Mouse (Mus musculus) hindbrain, embryonic 14.5 days (tissue): ENCODE data around the gene Ntsr1. TPM values are rescaled to one million over a fixed set of nuclear protein-coding genes. Genes with fewer than 3 reads are reported as not detected.

Experiments used
- ATAC-seq: fragments of 200-750 bp; cut with Nextera tagmentation; 2 replicates; pipeline ENCODE4 v1.8.0; 2017; ENCODE audit warnings: moderate number of reproducible peaks, mild to moderate bottlenecking, moderate TSS enrichment, moderate library complexity; ENCODE audit not compliant: low FRiP score
- DNase-seq: peaks from one replicate; pipeline ENCODE4 v3.0.0-alpha.2; 2015; ENCODE audit warnings: low spot score
- H3K27ac ChIP-seq: fragments of 300-500 bp; sonication (generic); 2 replicates; pipeline ENCODE4 v1.5.1; 2014; ENCODE audit warnings: mild to moderate bottlenecking, moderate library complexity
- H3K27me3 ChIP-seq: fragments of 300-500 bp; sonication (generic); 2 replicates; pipeline ENCODE4 v1.6.1; 2014; ENCODE audit warnings: mild to moderate bottlenecking, low read length, mixed read lengths; ENCODE audit not compliant: control insufficient read depth, insufficient read depth
- H3K36me3 ChIP-seq: fragments of 300-500 bp; sonication (generic); replicated peaks from 2 replicates; pipeline ENCODE4 v1.6.1; 2014; ENCODE audit not compliant: control insufficient read depth, insufficient read depth
- H3K4me1 ChIP-seq: fragments of 300-500 bp; sonication (generic); replicated peaks from 2 replicates; pipeline ENCODE4 v1.6.1; 2014; ENCODE audit warnings: antibody characterized with exemption, low read length, mixed read lengths; ENCODE audit not compliant: control insufficient read depth, insufficient read depth
- H3K4me2 ChIP-seq: fragments of 300-500 bp; sonication (generic); replicated peaks from 2 replicates; pipeline ENCODE4 v1.6.1; 2014; ENCODE audit warnings: mild to moderate bottlenecking, moderate library complexity
- H3K4me3 ChIP-seq: fragments of 300-500 bp; sonication (generic); replicated peaks from 2 replicates; pipeline ENCODE4 v1.5.1; 2014; ENCODE audit warnings: mild to moderate bottlenecking, low read length
- H3K9ac ChIP-seq: fragments of 300-500 bp; sonication (generic); 2 replicates; pipeline ENCODE4 v1.6.1; 2014
- H3K9me3 ChIP-seq: fragments of 300-500 bp; sonication (generic); 2 replicates; pipeline ENCODE4 v1.6.1; 2016; ENCODE audit warnings: low read length; ENCODE audit not compliant: control insufficient read depth
- WGBS: fragments of 180-500 bp; shearing (Covaris S2); extraction: QIAGEN DNeasy Blood & Tissue Kit; methylation state at CpG from one replicate; pipeline ENCODE4 v1.1.7; 2014; 5-methylcytosine and 5-hydroxymethylcytosine counted together
- polyA plus RNA-seq: library from polyadenylated mRNA; unstranded; fragments of >200 nt; fragmentation: Nextera tagmentation; extraction: Ambion mirVana; gene quantifications from 2 replicates; pipeline ENCODE4 v1.2.1, GENCODE M21; 2014

Gene Ntsr1
- polyA plus RNA-seq, 1 experiment from 2014 or later: 2.5 TPM

DNA sequence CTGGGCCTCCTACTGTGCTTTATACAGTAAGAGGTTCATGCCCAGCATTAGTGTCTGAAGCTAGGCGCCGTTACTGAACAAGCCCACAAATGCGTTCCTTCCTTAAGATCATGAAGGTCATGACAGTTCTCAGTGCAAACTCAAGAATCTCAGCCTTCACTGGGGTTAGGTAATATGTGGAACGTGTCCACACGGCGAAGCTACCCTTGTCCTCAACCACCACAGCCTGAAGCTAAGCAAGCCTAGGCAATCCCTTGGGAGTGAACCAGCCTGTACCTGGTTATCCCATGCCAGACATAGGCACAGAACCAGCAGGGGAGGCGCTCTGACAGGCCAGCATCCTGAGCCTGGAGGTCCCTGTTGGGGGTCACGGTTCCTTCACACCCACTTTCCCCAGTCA lies 30.9 kb upstream of the Ntsr1 start:
- no peak overlapping the region for H3K27ac ChIP-seq
- no peak overlapping the region for H3K4me3 ChIP-seq
- H3K27me3 ChIP-seq: 0 out of 2 replicates have a peak, but pooled peaks cover 3% of the 10 kb centered on the region
- no peaks in the 10 kb centered on the region for H3K4me1 ChIP-seq
- ATAC-seq (no peak), DNase-seq (no peak)
- WGBS: 91% methylated on average over 8 of the region's 8 CpGs
- no peak overlapping the region for H3K4me2 ChIP-seq
- H3K9ac ChIP-seq: no peak overlapping the region
- H3K36me3 ChIP-seq: no peaks in the 10 kb centered on the region
- no peaks in the 10 kb centered on the region for H3K9me3 ChIP-seq

DNA sequence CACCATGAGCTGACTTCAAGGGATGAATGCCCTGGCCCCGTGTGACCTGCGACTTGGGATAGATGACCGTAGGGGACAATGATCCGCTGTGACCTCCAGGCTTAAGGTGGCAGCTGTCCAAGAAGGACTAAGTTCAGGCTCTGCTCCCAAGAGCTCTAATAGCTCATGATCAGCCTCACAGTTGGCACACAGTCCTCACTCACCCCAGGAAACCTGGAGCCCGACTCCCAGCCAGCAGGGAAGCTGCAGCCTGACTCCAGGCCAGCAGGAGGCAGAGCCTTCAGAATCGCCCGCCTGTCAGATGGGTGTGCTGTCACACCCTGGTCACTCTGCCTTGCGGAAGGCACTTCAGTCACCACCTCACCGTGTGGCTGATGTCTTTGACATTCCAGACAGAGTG lies 30.0 kb upstream of the Ntsr1 start:
- Histone ChIP-seq H3K36me3 (no peaks in the 10 kb centered on the region), H3K4me3 (no peak overlapping the region), H3K27ac (no peak overlapping the region), H3K4me1 (no peaks in the 10 kb centered on the region), H3K9me3 (no peaks in the 10 kb centered on the region), H3K9ac (no peak overlapping the region), H3K27me3 (0 out of 2 replicates have a peak, but pooled peaks cover 3% of the 10 kb centered on the region), H3K4me2 (no peak overlapping the region)
- ATAC-seq (no peak), DNase-seq (no peak)
- WGBS: 74% methylated on average over 9 of the region's 9 CpGs

DNA sequence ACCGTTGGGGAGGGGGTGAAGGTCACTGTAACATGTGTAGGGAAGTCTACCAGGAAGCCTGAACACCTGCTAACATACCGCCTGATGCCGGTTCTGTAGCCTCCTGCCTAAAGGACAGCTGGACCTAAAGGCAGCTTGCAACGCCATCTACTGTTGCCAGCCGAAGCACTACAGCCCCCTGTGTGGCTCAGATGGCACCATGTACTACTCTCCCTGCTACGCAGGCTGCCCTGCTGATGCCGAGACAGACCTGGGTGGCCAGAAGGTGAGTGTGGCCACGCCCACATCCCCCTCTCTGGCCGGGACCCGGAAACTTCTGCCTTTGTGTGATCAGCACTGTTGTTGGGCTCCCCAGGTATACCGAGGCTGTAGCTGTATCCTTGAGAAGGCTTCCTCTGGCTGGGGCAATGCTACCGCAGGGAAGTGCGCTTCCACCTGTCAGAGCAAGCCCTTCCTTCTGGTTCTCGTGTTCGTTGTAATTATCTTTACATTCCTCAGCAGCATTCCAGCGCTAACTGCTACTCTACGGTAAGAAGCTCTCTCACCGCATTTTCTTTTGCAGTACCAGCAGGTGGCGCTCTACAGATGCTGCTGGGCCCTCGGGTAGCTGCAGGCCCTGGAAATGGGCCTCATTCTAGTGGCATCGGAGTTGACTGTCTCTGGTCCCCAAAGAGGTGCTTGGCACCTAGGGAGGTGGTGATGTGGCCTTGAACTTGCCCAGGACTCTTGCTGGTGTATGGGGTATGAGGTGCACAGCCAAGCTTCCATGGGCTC lies 27.3 kb upstream of the Ntsr1 start:
- DNase-seq: peak; percentile 57
- Histone ChIP-seq H3K36me3 (no peaks in the 10 kb centered on the region), H3K27me3 (0 out of 2 replicates have a peak, but pooled peaks cover 3% of the 10 kb centered on the region), H3K9me3 (no peaks in the 10 kb centered on the region), H3K4me1 (no peaks in the 10 kb centered on the region), H3K4me3 (no peak overlapping the region), H3K4me2 (no peak overlapping the region), H3K9ac (no peak overlapping the region), H3K27ac (no peak overlapping the region)
- ATAC-seq: peak; percentile 56
- WGBS: 9% methylated on average over 21 of the region's 21 CpGs

DNA sequence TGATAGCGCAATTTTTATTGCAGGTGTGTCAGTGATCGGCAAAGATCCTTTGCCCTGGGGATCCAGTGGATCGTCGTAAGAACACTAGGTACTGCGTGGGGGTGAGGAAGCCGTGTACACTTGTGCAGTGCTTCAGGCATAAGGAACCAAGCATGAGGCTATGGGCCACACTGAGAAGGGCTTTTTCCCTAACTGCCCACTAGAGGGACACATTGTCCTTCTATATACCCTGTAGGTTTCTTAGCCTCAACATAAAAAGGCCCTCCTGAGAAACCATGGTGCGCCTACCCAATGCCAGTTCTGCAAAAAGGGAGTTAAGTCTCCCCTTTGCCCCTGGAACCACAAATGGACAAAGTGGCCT lies 26.7 kb upstream of the Ntsr1 start:
- Histone ChIP-seq H3K27ac (no peak overlapping the region), H3K9me3 (no peaks in the 10 kb centered on the region), H3K4me2 (no peak overlapping the region), H3K4me3 (no peak overlapping the region), H3K4me1 (no peaks in the 10 kb centered on the region), H3K9ac (no peak overlapping the region), H3K27me3 (peaks cover 3% of the 10 kb centered on the region; the same call in 1 of the 2 replicates), H3K36me3 (no peaks in the 10 kb centered on the region)
- DNase-seq: peak; percentile 86
- WGBS: 42% methylated on average over 7 of the region's 7 CpGs
- ATAC-seq: peak; percentile 80

DNA sequence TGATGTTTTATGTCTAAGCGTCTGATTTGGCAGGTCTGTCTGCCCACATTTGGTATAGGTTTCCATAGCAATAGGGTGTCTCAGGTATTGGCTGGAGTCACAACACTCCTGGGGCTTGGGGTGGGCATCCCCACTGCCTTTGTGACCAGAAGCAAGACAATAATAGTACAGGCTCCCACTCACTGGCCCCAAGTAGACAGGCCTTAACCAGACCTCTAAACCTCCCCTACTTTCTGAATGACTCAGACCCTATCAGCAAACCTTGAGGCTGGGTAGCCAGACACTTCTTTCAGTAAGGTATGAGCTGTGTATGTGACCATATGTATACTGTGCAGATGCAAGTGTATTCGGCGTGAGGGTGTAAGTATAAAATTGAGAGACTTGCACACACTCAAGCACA lies 24.9 kb upstream of the Ntsr1 start:
- ATAC-seq: no peak
- 96% methylated on average over 3 of the region's 3 CpGs for whole genome bisulfite sequencing

DNA sequence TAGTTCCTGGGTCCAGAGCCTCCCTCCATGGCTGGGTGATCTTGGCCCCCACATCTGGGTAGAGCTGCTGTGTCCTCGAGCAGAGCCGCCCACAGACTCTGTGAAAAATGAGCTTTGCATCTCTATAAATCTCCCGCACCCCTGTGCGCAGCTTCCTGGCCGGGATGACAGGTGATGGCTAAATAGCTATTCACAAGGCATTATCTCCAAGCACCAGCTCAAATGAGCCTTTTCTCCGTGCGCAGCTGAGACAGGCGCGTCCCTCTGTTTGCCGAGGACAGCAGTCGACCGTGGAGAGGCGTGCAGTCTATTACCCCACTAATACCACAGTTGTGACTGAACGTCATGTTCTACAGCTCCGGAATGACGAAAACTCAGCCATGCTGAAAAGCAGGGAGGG lies 17.5 kb upstream of the Ntsr1 start:
- peak overlapping the region; percentile 8; the same call in 1 of the 2 replicates for H3K27ac ChIP-seq
- WGBS: 6% methylated on average over 16 of the region's 16 CpGs
- no peak overlapping the region for H3K4me3 ChIP-seq
- H3K9ac ChIP-seq: no peak overlapping the region
- H3K36me3 ChIP-seq: no peaks in the 10 kb centered on the region
- peak overlapping the region; percentile 13; the same call in 1 of the 2 replicates for H3K4me2 ChIP-seq
- H3K27me3 ChIP-seq: no peaks in the 10 kb centered on the region; the same call in 1 of the 2 replicates
- ATAC-seq (peak; percentile 49; the same call in 1 of the 2 replicates), DNase-seq (peak; percentile 40)
- H3K9me3 ChIP-seq: no peaks in the 10 kb centered on the region
- H3K4me1 ChIP-seq: peaks cover 10% of the 10 kb centered on the region; the same call in 1 of the 2 replicates

More for the DNA sequence above, 24.9 kb upstream of the Ntsr1 start:
- H3K9me3 ChIP-seq: no peaks in the 10 kb centered on the region
- no peak overlapping the region for H3K9ac ChIP-seq
- no peak overlapping the region for H3K4me2 ChIP-seq
- peaks cover 3% of the 10 kb centered on the region; the same call in 1 of the 2 replicates for H3K27me3 ChIP-seq
- H3K4me3 ChIP-seq: no peak overlapping the region
- no peak for DNase-seq
- no peaks in the 10 kb centered on the region for H3K4me1 ChIP-seq
- H3K36me3 ChIP-seq: no peaks in the 10 kb centered on the region
- no peak overlapping the region for H3K27ac ChIP-seq

DNA sequence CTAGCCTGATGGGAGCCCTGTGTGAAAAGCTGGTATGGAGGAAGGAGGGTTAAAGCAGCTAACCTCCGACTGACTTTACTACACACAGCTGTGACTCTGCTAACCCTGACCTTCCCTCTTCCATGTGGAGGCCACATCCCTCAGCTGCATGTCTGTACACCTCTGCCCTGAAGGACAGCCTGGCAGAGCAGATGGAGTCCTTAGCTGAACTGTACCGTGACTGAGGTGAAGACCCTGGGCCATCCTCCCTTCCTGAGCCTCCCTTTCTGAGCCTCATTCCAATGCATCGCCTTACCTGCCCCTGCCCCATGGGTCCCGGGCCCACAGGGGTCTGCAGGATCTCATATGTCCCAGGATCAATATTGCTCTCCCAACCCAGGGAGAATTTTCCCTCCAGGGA lies 14.9 kb upstream of the Ntsr1 start:
- Histone ChIP-seq H3K27me3 (no peaks in the 10 kb centered on the region), H3K4me2 (no peak overlapping the region), H3K4me3 (no peak overlapping the region), H3K36me3 (no peaks in the 10 kb centered on the region), H3K27ac (peak overlapping the region; percentile 33; the same call in 1 of the 2 replicates), H3K4me1 (peaks cover 10% of the 10 kb centered on the region; the same call in 1 of the 2 replicates), H3K9ac (no peak overlapping the region), H3K9me3 (no peaks in the 10 kb centered on the region)
- 58% methylated on average over 4 of the region's 4 CpGs for WGBS
- DNase-seq (no peak), ATAC-seq (no peak)

DNA sequence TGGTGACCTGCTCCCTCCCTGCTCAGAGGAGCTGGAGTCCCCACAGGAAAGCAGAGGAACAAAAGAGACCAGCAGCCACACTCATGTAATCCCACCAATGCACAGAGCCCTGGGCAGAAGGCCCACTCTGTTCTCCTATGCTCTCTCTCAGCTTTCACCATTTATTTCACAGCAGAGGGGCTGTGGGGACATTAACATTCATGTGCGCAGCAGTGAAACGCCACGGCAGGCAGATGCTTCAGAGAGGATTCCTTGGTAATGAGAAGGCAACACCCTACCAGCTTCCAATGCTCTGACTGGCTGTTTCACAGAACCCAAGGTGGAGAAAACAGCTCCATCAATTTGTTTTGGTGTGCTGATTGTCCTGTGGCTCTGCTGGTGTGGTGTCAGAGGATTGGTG lies 14.5 kb upstream of the Ntsr1 start:
- no peak overlapping the region for H3K4me3 ChIP-seq
- no peaks in the 10 kb centered on the region for H3K27me3 ChIP-seq
- H3K27ac ChIP-seq: peak overlapping the region; percentile 33; the same call in 1 of the 2 replicates
- WGBS: 26% methylated on average over 3 of the region's 3 CpGs
- H3K9ac ChIP-seq: no peak overlapping the region
- peaks cover 10% of the 10 kb centered on the region; the same call in 1 of the 2 replicates for H3K4me1 ChIP-seq
- ATAC-seq (no peak), DNase-seq (peak; percentile 38)
- H3K36me3 ChIP-seq: no peaks in the 10 kb centered on the region
- H3K4me2 ChIP-seq: no peak overlapping the region
- no peaks in the 10 kb centered on the region for H3K9me3 ChIP-seq

DNA sequence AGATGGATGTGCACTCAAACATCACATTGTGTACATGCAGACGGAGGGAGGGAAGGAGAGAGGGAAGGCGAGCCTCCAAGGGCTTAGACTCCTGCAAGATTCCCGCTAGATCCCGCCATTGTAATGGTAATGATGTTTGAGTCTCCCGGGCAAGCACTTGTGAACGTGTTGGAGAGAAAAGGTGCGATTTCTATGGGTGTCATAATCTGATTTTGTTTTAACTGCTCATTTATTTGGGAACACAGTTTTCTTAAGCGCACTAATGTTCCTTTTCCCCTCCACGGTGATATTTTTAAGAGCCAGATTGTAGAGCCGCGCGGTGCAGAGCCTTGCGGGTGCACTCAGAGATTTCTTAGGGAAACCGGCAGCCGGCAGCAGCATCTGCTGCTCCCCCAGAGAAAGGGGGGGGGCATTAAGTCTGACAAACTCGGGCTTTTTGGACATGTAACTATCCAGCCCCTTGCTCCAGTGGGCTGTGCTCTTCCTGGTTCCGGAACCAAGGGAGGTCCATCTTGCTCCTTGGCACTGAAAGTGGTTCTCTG lies 11.5 kb upstream of the Ntsr1 start:
- Histone ChIP-seq H3K27ac (no peak overlapping the region), H3K4me1 (no peaks in the 10 kb centered on the region; the same call in 1 of the 2 replicates), H3K4me2 (peak overlapping the region; percentile 33), H3K9ac (no peak overlapping the region), H3K36me3 (no peaks in the 10 kb centered on the region), H3K4me3 (no peak overlapping the region), H3K9me3 (no peaks in the 10 kb centered on the region), H3K27me3 (no peaks in the 10 kb centered on the region)
- peak; percentile 46 for DNase-seq
- no peak for ATAC-seq
- 7% methylated on average over 17 of the region's 17 CpGs for WGBS
